Mouse (Mus musculus): Measurements from ENCODE around the gene Mrpl20.

Gene Mrpl20

GRCm38 (mm10) chr4:155802741-155803339, at the start of gene Mrpl20:
Gene Mrpl20 (plus strand): TSS chr4:155802878.
- DNase-seq (ENCODE audit: low read depth): peak; percentile 89

GRCm38 (mm10) chr4:155757011-155757410, 45.7 kb upstream of the Mrpl20 start:
- DNase-seq (ENCODE audit: low read depth): no peak

DNA sequence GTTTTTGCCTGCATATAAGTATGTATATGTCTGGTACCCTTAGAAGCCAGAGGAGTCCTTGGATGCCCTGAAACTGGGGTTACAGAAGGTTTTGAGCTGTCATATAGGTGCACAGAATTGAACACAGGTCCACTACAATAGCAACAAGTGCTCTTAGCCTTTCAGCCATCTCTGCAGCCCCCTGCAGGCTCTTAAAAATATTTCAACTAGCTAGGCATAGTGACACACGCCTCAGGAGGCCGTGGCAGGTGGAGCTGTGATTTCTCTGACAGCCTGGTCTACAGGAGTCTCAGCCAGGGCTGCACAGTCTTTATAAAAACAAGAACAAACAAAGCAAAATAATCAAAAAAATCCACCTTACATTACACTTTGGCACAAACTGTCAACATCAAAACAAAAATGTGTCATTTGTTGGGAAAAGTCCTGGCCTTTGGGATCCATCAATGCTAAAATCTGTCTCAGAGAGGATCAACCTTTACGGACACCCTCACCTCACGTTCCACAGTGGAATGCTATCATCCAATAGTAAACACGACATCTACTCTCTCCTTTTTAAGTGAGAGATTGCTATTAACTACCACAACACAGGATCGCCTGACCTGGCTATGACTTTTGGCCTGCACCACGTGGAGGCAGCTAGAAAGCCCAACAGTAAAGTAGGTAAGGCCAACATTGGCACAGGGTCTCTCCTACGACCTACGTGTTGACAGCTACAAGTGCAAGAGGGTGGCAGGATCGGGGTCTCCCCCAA, 42.6 kb upstream of the Mrpl20 start:
- peak; percentile 81 for DNase-seq (ENCODE audit: low read depth)

- DNase-seq (ENCODE audit: low read depth): peak; percentile 98
Measured at GRCm38 (mm10) chr4:155760613-155761355, 41.9 kb upstream of the Mrpl20 start, which contains the start of gene Atad3a. Gene Atad3a (minus strand): TSS chr4:155761093.

- peak; percentile 19 for DNase-seq (ENCODE audit: low read depth)
Measured at GRCm38 (mm10) chr4:155761356-155762099, 41.1 kb upstream of the Mrpl20 start.

DNA sequence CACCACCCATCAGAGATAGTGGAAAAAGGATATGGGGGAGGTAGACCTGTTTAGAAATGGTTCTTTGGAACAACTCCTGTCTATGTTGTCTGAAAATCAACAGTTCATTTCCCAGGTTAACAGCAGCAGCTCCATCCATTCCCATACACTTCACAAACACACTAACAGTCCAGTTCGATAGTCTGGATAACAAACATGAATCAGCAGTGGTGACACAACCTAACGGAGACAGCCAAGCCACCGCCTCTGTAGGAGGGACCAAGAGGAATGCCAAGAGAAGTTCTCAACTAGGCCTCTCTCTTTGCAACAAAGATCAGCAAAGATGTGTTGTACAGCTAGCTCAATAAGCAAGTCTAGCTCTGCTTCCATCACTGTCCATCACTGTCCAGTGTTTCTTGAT, 40.3 kb upstream of the Mrpl20 start:
- peak; percentile 26 for DNase-seq (ENCODE audit: low read depth)

- no peak for DNase-seq (ENCODE audit: low read depth)
Measured at GRCm38 (mm10) chr4:155769496-155769879, 33.2 kb upstream of the Mrpl20 start.

GRCm38 (mm10) chr4:155769880-155770512, 32.7 kb upstream of the Mrpl20 start:
- peak; percentile 88 for DNase-seq (ENCODE audit: low read depth)

DNA sequence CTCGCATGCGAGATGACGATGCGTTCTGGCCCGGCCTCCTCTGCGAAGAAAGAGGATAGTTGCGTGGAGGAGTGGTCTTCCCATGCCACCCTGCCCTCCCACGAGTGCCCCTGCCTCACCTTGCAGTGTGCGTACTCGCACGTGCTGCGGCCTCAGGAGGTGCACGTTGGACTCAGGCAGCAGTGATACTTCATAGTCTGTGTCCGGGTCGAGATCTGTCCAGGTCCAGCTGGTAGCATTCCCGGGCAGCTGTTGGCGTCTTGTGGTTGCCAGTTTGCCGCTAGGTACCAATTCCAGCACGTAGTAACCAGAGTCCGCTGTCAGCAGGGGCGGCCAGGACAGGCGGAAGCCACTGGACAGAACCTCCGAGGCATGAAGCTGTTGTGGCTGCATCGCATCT, 32.1 kb upstream of the Mrpl20 start:
- DNase-seq (ENCODE audit: low read depth): no peak

DNA sequence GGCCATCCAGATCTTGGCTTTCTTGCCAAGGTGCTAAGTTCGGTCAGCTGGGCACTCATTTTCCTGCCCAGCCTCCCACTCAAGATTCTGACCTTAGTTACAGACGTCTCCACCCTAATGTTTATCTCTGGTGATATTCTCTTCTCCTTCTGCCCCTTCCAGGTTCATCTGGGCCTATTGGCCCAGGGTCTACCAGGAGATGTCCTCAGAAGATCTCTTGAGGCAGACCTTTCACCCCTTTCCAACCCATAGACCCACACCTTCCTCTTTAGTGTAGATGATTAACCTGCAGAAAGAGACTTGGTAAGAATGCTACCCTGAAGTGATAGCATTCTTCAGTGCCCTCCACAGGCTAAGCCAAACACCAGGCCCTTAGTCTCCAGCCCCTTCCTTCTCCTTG, 31.0 kb upstream of the Mrpl20 start:
- no peak for DNase-seq (ENCODE audit: low read depth)

- no peak for DNase-seq (ENCODE audit: low read depth)
Measured at GRCm38 (mm10) chr4:155772786-155773185, 29.9 kb upstream of the Mrpl20 start.

GRCm38 (mm10) chr4:155773335-155774078, 29.2 kb upstream of the Mrpl20 start:
- DNase-seq (ENCODE audit: low read depth): no peak

GRCm38 (mm10) chr4:155774280-155774754, 28.4 kb upstream of the Mrpl20 start, which contains the start of gene Vwa1:
Gene Vwa1 (minus strand): TSS chr4:155774698.
- no peak for DNase-seq (ENCODE audit: low read depth)

GRCm38 (mm10) chr4:155774971-155775740, 27.5 kb upstream of the Mrpl20 start:
- DNase-seq (ENCODE audit: low read depth): no peak

GRCm38 (mm10) chr4:155775855-155776254, 26.8 kb upstream of the Mrpl20 start:
- DNase-seq (ENCODE audit: low read depth): no peak

DNA sequence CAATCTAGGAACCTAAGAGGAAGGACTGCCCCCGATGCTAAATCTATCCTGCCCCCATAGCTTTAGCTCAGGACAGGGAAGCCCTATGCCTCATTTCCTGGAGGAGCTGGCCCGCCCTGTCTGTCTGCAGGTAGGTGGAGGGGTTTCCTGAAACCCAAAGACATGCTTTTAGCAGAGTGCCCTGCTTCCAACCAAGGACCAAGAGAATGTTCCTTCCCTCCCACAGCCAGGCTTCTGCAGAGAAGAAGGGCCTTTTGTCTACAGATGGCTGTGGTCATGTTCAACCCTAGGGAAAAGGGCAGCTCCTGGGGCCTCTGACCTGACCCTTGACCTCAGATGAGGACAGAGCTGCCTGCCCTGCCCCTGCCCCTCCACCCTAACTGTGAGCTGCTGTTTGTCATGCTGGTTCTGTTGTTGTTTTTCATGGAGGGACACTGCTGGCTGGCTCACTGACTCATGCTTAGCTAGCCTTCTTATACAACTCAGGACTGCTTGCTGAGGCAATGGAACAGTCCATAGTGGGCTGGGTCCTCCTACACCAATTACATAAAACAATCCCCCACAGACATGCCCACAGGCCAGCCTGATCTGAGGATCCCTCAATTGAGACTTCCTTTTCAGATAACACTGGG, 25.9 kb upstream of the Mrpl20 start:
- peak; percentile 41 for DNase-seq (ENCODE audit: low read depth)

DNA sequence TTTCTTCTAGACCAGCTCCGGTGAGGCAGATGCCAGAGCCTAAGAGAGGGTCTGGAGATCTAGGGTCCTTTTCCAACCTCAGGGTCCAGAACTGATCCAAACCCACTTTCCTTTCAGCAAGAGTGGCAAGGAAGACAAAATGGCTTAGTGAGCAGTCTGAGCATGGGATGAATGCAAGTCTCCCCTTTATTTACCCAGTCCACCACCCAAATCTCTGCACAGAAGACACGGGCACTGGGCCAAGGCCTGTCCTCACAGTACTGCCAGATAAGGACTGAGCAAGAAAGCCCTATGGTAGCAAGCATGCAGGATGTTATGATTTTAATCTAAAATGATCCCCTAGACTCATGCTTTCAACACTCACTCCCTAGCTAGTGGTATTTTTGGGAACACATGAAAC, 24.9 kb upstream of the Mrpl20 start:
- no peak for DNase-seq (ENCODE audit: low read depth)

- no peak for DNase-seq (ENCODE audit: low read depth)
Measured at GRCm38 (mm10) chr4:155779498-155779897, 23.2 kb upstream of the Mrpl20 start.

GRCm38 (mm10) chr4:155780895-155781294, 21.8 kb upstream of the Mrpl20 start:
- no peak for DNase-seq (ENCODE audit: low read depth)
